Mouse (Mus musculus) stomach, embryonic 14.5 days (tissue): ENCODE results near the gene Ifih1. TPM values are rescaled to one million over a fixed set of nuclear protein-coding genes. Genes with fewer than 3 reads are reported as not detected.

ENCODE experiments used
- ATAC-seq: fragments of 200-750 bp; cut with Nextera tagmentation; 2 replicates; pipeline ENCODE4 v1.8.0; 2017; ENCODE audit warnings: low read depth, moderate TSS enrichment; ENCODE audit not compliant: insufficient number of reproducible peaks, insufficient read depth, low FRiP score
- H3K27ac ChIP-seq: fragments of 300-500 bp; sonication (generic); 2 replicates; pipeline ENCODE4 v1.5.1; 2014; ENCODE audit warnings: mild to moderate bottlenecking, low read length, moderate library complexity, mixed read lengths
- H3K27me3 ChIP-seq: fragments of 300-500 bp; sonication (generic); 2 replicates; pipeline ENCODE4 v1.6.1; 2014; ENCODE audit warnings: low read length, control low read depth, mixed read lengths; ENCODE audit not compliant: control insufficient read depth, insufficient read depth
- H3K36me3 ChIP-seq: fragments of 300-500 bp; sonication (generic); 2 replicates; pipeline ENCODE4 v1.6.1; 2014; ENCODE audit warnings: mild to moderate bottlenecking, control low read depth, low read length, moderate library complexity, mixed read lengths; ENCODE audit not compliant: control insufficient read depth, insufficient read depth
- H3K4me1 ChIP-seq: fragments of 300-500 bp; sonication (generic); 2 replicates; pipeline ENCODE4 v1.6.1; 2014; ENCODE audit warnings: low read length, control low read depth, mixed read lengths; ENCODE audit not compliant: control insufficient read depth, insufficient read depth
- H3K4me2 ChIP-seq: fragments of 300-500 bp; sonication (generic); replicated peaks from 2 replicates; pipeline ENCODE4 v1.6.1; 2014; ENCODE audit warnings: low read depth, low read length, control low read depth
- H3K4me3 ChIP-seq: fragments of 300-500 bp; sonication (generic); 2 replicates; pipeline ENCODE4 v1.5.1; 2014; ENCODE audit warnings: low read depth, low read length, control low read depth
- H3K9ac ChIP-seq: fragments of 300-500 bp; sonication (generic); replicated peaks from 2 replicates; pipeline ENCODE4 v1.6.1; 2014; ENCODE audit warnings: low read depth, mild to moderate bottlenecking, control low read depth, low read length, moderate library complexity, mixed read lengths
- H3K9me3 ChIP-seq: fragments of 300-500 bp; sonication (generic); 2 replicates; pipeline ENCODE4 v1.6.1; 2016; ENCODE audit warnings: low read depth, low read length, control low read depth; ENCODE audit not compliant: control insufficient read depth
- WGBS: fragments of 180-500 bp; shearing (Covaris S2); extraction: QIAGEN DNeasy Blood & Tissue Kit; methylation state at CpG from one replicate; pipeline ENCODE4 v1.1.7; 2014; 5-methylcytosine and 5-hydroxymethylcytosine counted together
- polyA plus RNA-seq: library from polyadenylated mRNA; unstranded; fragments of >200 nt; fragmentation: Nextera tagmentation; extraction: Ambion mirVana; gene quantifications from 2 replicates; pipeline ENCODE4 v1.2.1, GENCODE M21; 2014

Ifih1 gene
- polyA plus RNA-seq, result 3.7 and 4.0 TPM in 2 replicates

DNA sequence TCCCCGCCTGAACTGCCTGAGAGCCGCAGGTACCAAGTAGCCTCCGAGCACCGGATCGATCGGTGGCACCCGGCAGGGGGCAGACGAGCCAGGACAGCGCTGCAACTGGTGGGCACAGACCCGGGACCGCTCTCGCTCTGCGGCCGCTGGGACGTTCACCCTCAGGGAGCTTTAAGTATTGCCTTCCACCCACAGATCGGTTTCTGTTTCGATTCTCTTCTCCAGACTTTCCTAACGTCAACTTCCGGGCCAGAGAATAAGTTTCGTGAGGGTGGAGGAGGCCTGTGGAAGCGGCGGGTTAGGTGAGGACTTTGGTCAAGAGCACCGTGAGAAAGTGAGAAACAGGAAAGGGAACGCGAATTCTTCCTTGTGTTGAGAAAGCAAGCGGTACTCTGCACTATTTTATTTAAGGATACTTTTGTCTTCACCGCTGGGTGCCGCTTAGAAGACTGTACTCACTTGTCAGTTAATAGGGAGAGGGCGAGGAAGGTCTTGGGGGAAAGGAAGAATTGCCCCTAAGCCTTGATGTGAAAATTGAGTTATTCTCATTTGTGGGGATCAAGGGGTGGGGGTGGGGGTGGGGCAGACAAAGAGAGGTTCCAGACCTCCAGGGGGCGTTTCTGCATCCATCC lies at the start of gene Ifih1:
Ifih1 (minus strand) TSS at position 242 of the 632 bp plus-strand sequence.
- H3K27ac ChIP-seq, result peak within 1 kb of the TSS; percentile 17; the same call in 1 of the 2 replicates
- H3K4me2 ChIP-seq, result peak within 1 kb of the TSS; percentile 58
- under 1% methylated on average over 29 of the region's 30 CpGs for WGBS
- H3K9ac ChIP-seq, result peak within 1 kb of the TSS; percentile 39
- H3K27me3 ChIP-seq, result no peaks in the 10 kb centered on the region
- peak; percentile 90 for ATAC-seq
- H3K9me3 ChIP-seq, result no peaks in the 10 kb centered on the region
- H3K4me3 ChIP-seq, result peak within 1 kb of the TSS; percentile 40
- no peaks in the 10 kb centered on the region for H3K36me3 ChIP-seq
- peaks cover 5% of the 10 kb centered on the region; the same call in 1 of the 2 replicates for H3K4me1 ChIP-seq

DNA sequence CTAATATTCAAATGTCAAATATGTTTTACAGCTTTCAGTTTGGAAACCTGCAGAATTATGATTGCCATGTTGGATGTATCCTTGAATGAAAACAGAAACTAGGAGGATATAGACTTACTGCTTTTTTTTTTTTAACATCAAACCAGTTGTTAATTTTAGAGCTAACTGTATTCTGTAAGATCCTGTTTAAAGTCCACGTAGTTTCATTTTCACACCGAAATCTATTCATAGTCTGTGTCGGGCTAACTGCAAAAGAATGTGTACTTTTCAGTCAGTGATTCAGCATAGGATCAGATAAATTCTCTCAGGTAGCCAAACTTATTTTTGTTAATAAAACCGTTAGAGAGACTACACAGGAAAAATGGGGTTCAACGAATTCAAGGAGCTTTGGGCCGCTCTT lies 39.9 kb upstream of the Ifih1 start:
- H3K4me2 ChIP-seq, result no peak overlapping the region
- H3K36me3 ChIP-seq, result no peaks in the 10 kb centered on the region
- H3K27ac ChIP-seq, result no peak overlapping the region
- H3K4me3 ChIP-seq, result no peak overlapping the region
- no peak overlapping the region for H3K9ac ChIP-seq
- ATAC-seq, result no peak
- H3K9me3 ChIP-seq, result no peaks in the 10 kb centered on the region
- no peaks in the 10 kb centered on the region for H3K27me3 ChIP-seq
- H3K4me1 ChIP-seq, result no peaks in the 10 kb centered on the region
- WGBS, result 84% methylated on average over 6 of the region's 6 CpGs

DNA sequence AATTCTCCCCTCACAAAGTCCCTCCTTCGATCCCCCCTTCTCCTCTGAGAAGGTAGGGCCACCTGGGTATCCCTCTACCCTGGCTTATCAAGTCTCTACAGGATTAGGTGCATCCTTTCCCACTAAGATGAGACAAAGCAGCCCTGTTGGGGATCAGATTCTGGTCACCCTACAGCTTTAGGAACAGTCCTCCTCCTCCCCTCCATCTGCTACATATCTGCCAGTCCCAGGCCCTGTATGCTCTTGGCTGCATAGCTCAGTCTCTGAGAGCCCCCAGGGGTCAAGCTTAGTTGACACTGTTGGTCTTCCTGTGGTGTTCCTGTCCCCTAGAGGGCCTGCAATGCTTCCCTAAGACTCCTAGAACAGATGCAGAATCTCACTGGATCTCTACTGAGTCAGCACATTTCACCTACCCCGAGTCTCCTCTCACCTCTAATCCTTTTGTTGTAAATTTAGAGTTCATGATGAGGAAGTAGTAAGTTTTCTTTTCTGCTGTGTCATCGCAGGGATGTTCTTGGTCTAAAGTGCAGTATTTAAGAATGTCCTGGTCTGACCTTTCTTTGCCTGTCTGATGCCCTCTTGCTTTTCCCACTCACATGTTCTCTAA lies 39.0 kb upstream of the Ifih1 start:
- Histone ChIP-seq H3K27ac (no peak overlapping the region), H3K4me2 (no peak overlapping the region), H3K4me3 (no peak overlapping the region), H3K9ac (no peak overlapping the region), H3K36me3 (no peaks in the 10 kb centered on the region), H3K4me1 (no peaks in the 10 kb centered on the region), H3K27me3 (no peaks in the 10 kb centered on the region), H3K9me3 (no peaks in the 10 kb centered on the region)
- ATAC-seq, result no peak
- WGBS, result 44% methylated on average over 3 of the region's 3 CpGs

DNA sequence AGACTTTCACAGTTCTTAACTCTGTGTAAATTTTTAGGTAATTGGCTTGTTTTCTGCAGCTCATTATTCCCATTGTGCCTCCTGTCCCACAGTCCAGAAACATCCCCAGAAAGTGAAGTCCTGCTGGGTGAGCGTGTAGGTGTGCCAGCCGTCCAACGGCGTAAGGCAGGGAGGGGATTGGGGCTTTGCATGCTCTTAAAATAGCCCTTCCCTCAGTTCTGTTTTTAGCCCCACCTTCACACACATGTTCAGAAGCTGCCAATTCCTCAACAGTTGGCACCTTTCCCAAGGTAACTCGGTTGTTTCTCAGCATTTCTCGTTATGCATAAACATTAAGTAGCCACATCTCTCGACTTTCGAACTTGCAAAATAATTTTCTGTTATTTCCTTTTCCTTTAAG lies 35.6 kb upstream of the Ifih1 start:
- Histone ChIP-seq H3K4me3 (no peak overlapping the region), H3K9ac (no peak overlapping the region), H3K4me2 (no peak overlapping the region), H3K4me1 (no peaks in the 10 kb centered on the region), H3K36me3 (no peaks in the 10 kb centered on the region), H3K27me3 (no peaks in the 10 kb centered on the region), H3K9me3 (no peaks in the 10 kb centered on the region), H3K27ac (no peak overlapping the region)
- ATAC-seq, result no peak
- WGBS, result 83% methylated on average over 8 of the region's 8 CpGs

DNA sequence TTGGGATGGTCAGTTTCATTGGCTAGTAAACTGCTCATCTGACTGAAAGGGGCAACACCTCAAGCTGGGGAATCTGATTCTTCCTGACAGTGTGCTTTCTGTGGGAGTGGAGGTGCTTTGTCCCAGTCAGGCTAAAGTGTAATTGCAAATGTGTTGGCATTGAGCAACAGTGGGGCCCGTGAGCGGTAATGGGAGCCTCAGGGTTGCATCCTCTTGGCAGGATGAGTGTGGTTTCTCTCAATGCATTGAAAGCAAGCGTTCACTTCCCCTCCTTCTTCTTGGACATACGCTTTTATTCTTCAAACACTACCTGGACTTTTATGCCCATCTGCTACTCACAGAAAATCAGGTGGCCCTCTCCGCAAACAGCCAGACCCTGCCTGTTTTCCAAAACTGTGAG lies 26.7 kb upstream of the Ifih1 start:
- H3K9me3 ChIP-seq, result no peaks in the 10 kb centered on the region

DNA sequence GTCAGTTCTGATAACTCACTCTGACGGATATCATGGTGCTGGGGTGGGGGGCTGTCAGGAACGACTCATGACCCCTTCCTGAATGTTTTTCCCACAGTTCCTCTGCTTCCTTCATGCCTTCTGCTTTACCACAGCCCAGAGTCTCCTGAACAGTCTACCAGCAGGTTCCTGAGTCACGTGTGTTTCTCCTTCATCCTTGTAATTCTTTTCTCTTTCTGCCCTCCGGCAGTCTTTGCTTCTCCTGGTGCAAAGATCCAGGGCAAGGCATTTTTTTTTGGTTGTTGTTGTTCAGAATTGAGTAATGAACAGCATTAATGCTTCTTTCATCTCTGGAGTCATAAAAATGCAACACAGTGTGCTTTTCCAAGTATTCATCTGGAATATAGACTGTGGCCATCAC lies 24.7 kb upstream of the Ifih1 start:
- ATAC-seq, result no peak
- Histone ChIP-seq H3K4me2 (no peak overlapping the region), H3K9ac (no peak overlapping the region), H3K27ac (no peak overlapping the region), H3K36me3 (no peaks in the 10 kb centered on the region), H3K9me3 (no peaks in the 10 kb centered on the region), H3K4me3 (no peak overlapping the region), H3K4me1 (no peaks in the 10 kb centered on the region), H3K27me3 (no peaks in the 10 kb centered on the region)
- 80% methylated on average over 4 of the region's 4 CpGs for WGBS

More for the DNA sequence above, 26.7 kb upstream of the Ifih1 start:
- Histone ChIP-seq H3K27ac (no peak overlapping the region), H3K4me1 (no peaks in the 10 kb centered on the region), H3K4me2 (no peak overlapping the region), H3K27me3 (no peaks in the 10 kb centered on the region), H3K4me3 (no peak overlapping the region), H3K36me3 (no peaks in the 10 kb centered on the region), H3K9ac (no peak overlapping the region)
- ATAC-seq, result no peak
- WGBS, result 93% methylated on average over 5 of the region's 5 CpGs

DNA sequence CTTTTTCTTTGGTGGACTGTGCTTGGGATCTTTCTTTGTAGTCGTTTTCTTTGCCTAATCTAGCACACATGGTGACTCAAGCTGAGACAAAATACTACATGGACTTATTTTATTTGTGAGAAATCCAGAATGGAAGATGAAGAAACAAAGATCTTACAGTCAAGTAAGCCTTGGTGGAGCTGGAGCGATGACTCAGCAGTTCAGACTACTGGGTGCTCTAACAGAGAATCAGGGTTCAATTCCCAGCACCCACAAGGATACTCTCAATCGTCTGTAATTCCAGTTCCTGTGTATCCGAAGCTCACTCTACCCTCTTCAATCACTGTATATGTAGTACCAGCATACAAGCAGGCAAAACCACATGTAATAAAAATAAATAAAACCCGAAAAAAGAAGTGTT lies 24.2 kb upstream of the Ifih1 start:
- H3K27me3 ChIP-seq, result no peaks in the 10 kb centered on the region
- 84% methylated on average over 5 of the region's 5 CpGs for WGBS
- no peak for ATAC-seq
- H3K27ac ChIP-seq, result no peak overlapping the region
- no peak overlapping the region for H3K4me2 ChIP-seq
- no peaks in the 10 kb centered on the region for H3K36me3 ChIP-seq
- no peaks in the 10 kb centered on the region for H3K9me3 ChIP-seq
- H3K4me1 ChIP-seq, result no peaks in the 10 kb centered on the region
- H3K9ac ChIP-seq, result no peak overlapping the region
- H3K4me3 ChIP-seq, result no peak overlapping the region

DNA sequence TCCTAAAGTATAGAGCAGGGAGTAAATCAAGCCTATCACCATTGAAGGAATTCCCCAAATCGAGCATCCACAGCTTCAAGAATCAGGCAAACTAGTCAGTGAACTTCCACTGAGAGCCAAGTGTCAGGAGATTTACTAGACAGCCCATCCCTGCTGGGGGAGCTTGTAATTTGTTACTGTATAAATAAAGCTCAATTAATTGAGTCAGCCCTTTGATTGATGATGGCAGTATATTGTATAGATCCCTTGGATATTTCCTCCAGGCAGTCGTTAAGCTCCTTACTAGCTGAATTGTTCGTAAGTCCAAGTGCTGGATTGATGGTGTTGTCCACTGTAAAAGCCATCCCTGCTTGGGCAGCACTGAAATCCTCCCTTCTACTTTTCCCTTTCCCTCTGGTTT lies 23.8 kb upstream of the Ifih1 start:
- no peaks in the 10 kb centered on the region for H3K4me1 ChIP-seq
- no peak overlapping the region for H3K27ac ChIP-seq
- H3K4me2 ChIP-seq, result no peak overlapping the region
- H3K9me3 ChIP-seq, result no peaks in the 10 kb centered on the region
- H3K36me3 ChIP-seq, result no peaks in the 10 kb centered on the region
- H3K4me3 ChIP-seq, result no peak overlapping the region
- H3K9ac ChIP-seq, result no peak overlapping the region
- H3K27me3 ChIP-seq, result no peaks in the 10 kb centered on the region
- ATAC-seq, result no peak
- WGBS, result 54% methylated on average over 3 of the region's 3 CpGs

DNA sequence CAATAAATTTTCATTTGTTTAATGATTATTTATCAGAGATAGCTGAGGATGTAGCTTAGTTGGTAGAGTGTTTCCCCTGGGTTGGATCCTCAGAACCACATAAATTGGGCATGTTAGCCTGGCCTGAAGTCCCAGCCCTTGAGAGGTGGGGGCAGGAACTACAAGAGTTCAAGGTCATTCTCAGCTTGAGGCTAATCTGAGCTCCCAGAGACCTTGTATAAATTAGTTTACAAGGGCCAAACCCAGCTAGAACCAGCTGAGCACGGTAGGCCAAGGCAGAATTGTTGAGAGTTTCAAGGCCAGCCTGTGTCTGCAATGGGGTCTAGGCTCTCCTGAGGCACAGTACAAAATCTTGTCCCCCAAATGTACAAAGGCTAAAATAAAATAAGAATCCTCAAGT lies 19.5 kb upstream of the Ifih1 start:
- Histone ChIP-seq H3K4me2 (no peak overlapping the region), H3K27ac (no peak overlapping the region), H3K27me3 (no peaks in the 10 kb centered on the region), H3K4me1 (no peaks in the 10 kb centered on the region), H3K36me3 (no peaks in the 10 kb centered on the region), H3K9me3 (no peaks in the 10 kb centered on the region), H3K4me3 (no peak overlapping the region), H3K9ac (no peak overlapping the region)
- ATAC-seq, result no peak
- WGBS, result 38% methylated on average over 1 of the region's 1 CpGs
